Mouse (Mus musculus): Measurements from ENCODE around the gene Selenof. TPM values are rescaled to one million over a fixed set of nuclear protein-coding genes. Genes with fewer than 3 reads are reported as not detected.

Gene Selenof
- 314 and 354 TPM in 2 replicates for total RNA-seq (2014; fragmentation: Nextera tagmentation)
- total RNA-seq (2017) = 662 and 687 TPM in 2 replicates
- 19.9 TPM in 2 replicates for polyA plus RNA-seq (2012)

DNA sequence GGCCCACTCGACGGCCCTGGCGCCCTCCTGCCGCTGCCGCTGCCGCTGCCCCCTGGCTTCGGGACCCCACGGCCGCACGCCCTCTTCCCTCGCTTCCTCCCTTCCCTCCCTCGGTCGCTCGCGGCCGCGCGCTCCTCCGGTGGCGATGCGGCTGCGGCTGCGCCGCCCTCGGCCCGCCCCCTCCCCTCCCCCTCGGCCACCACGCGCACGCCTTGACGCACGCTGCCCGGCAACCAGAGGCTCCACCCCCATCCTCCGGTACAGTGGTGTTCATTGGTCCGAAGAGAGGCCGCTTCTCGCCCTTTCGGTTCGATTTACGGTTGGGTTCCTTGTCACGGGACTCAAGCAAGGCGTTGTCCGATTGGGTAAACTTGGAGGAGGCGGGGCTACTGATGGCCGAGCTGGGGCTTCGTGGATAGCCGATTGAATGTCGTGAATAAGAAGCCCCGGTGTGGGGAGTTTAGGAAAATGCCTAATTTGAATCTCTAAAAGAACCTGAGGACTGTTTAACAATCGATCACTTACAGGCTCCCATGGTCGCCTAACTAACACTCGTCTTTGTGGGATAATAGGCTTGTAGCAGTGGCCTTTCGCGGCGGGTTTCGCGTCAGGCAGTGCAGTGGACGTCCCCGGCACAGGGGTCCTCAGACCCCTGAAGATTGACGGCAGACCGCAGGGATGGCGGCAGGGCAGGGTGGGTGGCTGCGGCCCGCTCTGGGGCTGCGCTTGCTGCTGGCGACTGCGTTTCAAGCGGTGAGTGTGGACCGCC lies at the start of gene Selenof, which contains the start of gene Hs2st1:
TSS of gene Selenof (plus strand) at position 258 of the 769 bp plus-strand sequence.
TSS of gene Hs2st1 (minus strand) at position 135 of the 769 bp plus-strand sequence.
- no peak for TF ChIP-seq CTCF (IDR thresholded peaks at IDR 0.05; ENCODE audit: low read depth, low read length)
- TF ChIP-seq GATA1 (IDR thresholded peaks at IDR 0.05; ENCODE audit: borderline replicate concordance, low read length) = no peak
- TF ChIP-seq TAL1 (conservative IDR thresholded peaks at IDR 0.05; ENCODE audit: low read depth, low read length) = no peak
- TF ChIP-seq GATA2 (IDR thresholded peaks at IDR 0.05; ENCODE audit: borderline replicate concordance, low read depth, low read length) = no peak
- no peak for TF ChIP-seq POLR2AphosphoS5 (IDR thresholded peaks at IDR 0.05; ENCODE audit: insufficient replicate concordance, low read depth, low read length)
- peaks cover 55% of the 10 kb centered on the region for H3K4me1 ChIP-seq (ENCODE audit: insufficient read depth, low read depth, low read length)
- H3K36me3 ChIP-seq (replicated peaks) = peaks cover 33% of the 10 kb centered on the region
- DNase-seq (ENCODE audit: low spot score) (peak; percentile 96), ATAC-seq (ENCODE audit: extremely low read depth, insufficient number of reproducible peaks, low FRiP score, poor library complexity, severe bottlenecking) (peak; percentile 97)
- H3K27me3 ChIP-seq (ENCODE audit: insufficient read depth, low read length) = no peaks in the 10 kb centered on the region
- peak within 1 kb of the TSS; percentile 95 for H3K4me3 ChIP-seq (ENCODE audit: low read depth, low read length)
- H3K9me3 ChIP-seq (replicated peaks) = no peaks in the 10 kb centered on the region

DNA sequence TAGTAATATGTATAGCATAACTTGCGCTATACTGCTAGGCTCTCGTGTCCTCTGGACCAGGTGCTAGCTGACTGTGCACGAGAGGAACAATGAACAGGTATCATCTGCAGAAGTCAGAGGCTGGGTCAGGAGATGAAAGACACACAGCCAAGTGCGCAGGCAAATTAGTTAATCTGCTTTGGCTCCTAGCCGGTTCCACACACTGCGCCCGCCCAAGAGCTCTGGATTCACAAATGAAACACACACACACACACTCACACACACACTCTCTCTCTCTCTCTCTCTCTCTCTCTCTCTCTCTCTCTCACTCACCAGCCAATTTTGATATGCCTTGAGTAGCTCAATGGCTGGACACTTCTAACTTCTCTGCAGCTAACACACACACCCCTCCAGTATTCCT lies 42.2 kb upstream of the Selenof start:
- ATAC-seq (ENCODE audit: extremely low read depth, insufficient number of reproducible peaks, low FRiP score, poor library complexity, severe bottlenecking) (no peak), DNase-seq (ENCODE audit: low spot score) (no peak)
- H3K36me3 ChIP-seq (replicated peaks) = peaks cover 30% of the 10 kb centered on the region
- no peak for TF ChIP-seq CTCF (IDR thresholded peaks at IDR 0.05; ENCODE audit: low read depth, low read length)
- no peak for TF ChIP-seq GATA2 (IDR thresholded peaks at IDR 0.05; ENCODE audit: borderline replicate concordance, low read depth, low read length)
- TF ChIP-seq GATA1 (IDR thresholded peaks at IDR 0.05; ENCODE audit: borderline replicate concordance, low read length) = no peak
- no peaks in the 10 kb centered on the region for H3K9me3 ChIP-seq (replicated peaks)
- peaks cover 15% of the 10 kb centered on the region; the same call in 1 of the 2 replicates for H3K4me1 ChIP-seq (ENCODE audit: insufficient read depth, low read depth, low read length)
- no peak overlapping the region for H3K4me3 ChIP-seq (ENCODE audit: low read depth, low read length)
- no peaks in the 10 kb centered on the region for H3K27me3 ChIP-seq (ENCODE audit: insufficient read depth, low read length)

- no peaks in the 10 kb centered on the region for H3K9me3 ChIP-seq (replicated peaks)
- H3K27me3 ChIP-seq (ENCODE audit: insufficient read depth, low read length) = no peaks in the 10 kb centered on the region
- H3K36me3 ChIP-seq (replicated peaks) = peaks cover 21% of the 10 kb centered on the region
- no peak overlapping the region for H3K4me3 ChIP-seq (ENCODE audit: low read depth, low read length)
- TF ChIP-seq GATA1 (IDR thresholded peaks at IDR 0.05; ENCODE audit: borderline replicate concordance, low read length) (no peak), CTCF (IDR thresholded peaks at IDR 0.05; ENCODE audit: low read depth, low read length) (no peak), GATA2 (IDR thresholded peaks at IDR 0.05; ENCODE audit: borderline replicate concordance, low read depth, low read length) (no peak), TAL1 (conservative IDR thresholded peaks at IDR 0.05; ENCODE audit: low read depth, low read length) (no peak), POLR2AphosphoS5 (IDR thresholded peaks at IDR 0.05; ENCODE audit: insufficient replicate concordance, low read depth, low read length) (no peak)
- no peak for DNase-seq (ENCODE audit: low spot score)
- ATAC-seq (ENCODE audit: extremely low read depth, insufficient number of reproducible peaks, low FRiP score, poor library complexity, severe bottlenecking) = 0 out of 2 replicates have a peak, but pooled peaks have one; percentile 31
- H3K4me1 ChIP-seq (ENCODE audit: insufficient read depth, low read depth, low read length) = peaks cover 32% of the 10 kb centered on the region
Measured at GRCm38 (mm10) chr3:144531023-144531422, 39.1 kb upstream of the Selenof start.

DNA sequence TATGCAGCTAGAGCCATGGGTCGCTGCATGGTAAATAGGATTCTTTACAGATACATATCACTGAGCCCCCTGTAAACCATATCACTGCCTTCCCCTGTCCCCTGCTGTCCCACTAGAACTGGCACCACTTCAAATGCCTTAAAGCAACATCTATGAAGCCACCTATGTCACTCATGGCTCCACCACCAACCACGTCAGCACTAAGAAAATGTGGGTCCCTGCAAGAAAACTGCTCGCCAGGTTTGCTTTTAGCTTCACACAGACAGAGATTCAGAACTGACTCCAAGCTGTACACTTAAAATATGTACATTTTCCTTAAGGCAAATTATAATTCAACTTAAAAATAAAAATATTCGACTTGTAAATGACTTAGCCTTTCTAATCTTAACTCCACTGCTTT lies 35.0 kb upstream of the Selenof start:
- Histone ChIP-seq H3K4me3 (ENCODE audit: low read depth, low read length) (no peak overlapping the region), H3K4me1 (ENCODE audit: insufficient read depth, low read depth, low read length) (peaks cover 35% of the 10 kb centered on the region), H3K36me3 (replicated peaks) (peaks cover 26% of the 10 kb centered on the region), H3K9me3 (replicated peaks) (no peaks in the 10 kb centered on the region), H3K27me3 (ENCODE audit: insufficient read depth, low read length) (no peaks in the 10 kb centered on the region)
- no peak for ATAC-seq (ENCODE audit: extremely low read depth, insufficient number of reproducible peaks, low FRiP score, poor library complexity, severe bottlenecking)
- TF ChIP-seq GATA2 (IDR thresholded peaks at IDR 0.05; ENCODE audit: borderline replicate concordance, low read depth, low read length) = no peak
- TF ChIP-seq POLR2AphosphoS5 (IDR thresholded peaks at IDR 0.05; ENCODE audit: insufficient replicate concordance, low read depth, low read length) = no peak
- TF ChIP-seq CTCF (IDR thresholded peaks at IDR 0.05; ENCODE audit: low read depth, low read length) = no peak
- TF ChIP-seq TAL1 (conservative IDR thresholded peaks at IDR 0.05; ENCODE audit: low read depth, low read length) = no peak
- no peak for TF ChIP-seq GATA1 (IDR thresholded peaks at IDR 0.05; ENCODE audit: borderline replicate concordance, low read length)
- DNase-seq (ENCODE audit: low spot score) = no peak

GRCm38 (mm10) chr3:144537078-144537855 lies 32.8 kb upstream of the Selenof start:
- TF ChIP-seq CTCF (IDR thresholded peaks at IDR 0.05; ENCODE audit: low read depth, low read length) (no peak), POLR2AphosphoS5 (IDR thresholded peaks at IDR 0.05; ENCODE audit: insufficient replicate concordance, low read depth, low read length) (no peak), GATA1 (IDR thresholded peaks at IDR 0.05; ENCODE audit: borderline replicate concordance, low read length) (no peak), GATA2 (IDR thresholded peaks at IDR 0.05; ENCODE audit: borderline replicate concordance, low read depth, low read length) (no peak), TAL1 (conservative IDR thresholded peaks at IDR 0.05; ENCODE audit: low read depth, low read length) (no peak)
- DNase-seq (ENCODE audit: low spot score) (no peak), ATAC-seq (ENCODE audit: extremely low read depth, insufficient number of reproducible peaks, low FRiP score, poor library complexity, severe bottlenecking) (no peak)
- Histone ChIP-seq H3K27me3 (ENCODE audit: insufficient read depth, low read length) (no peaks in the 10 kb centered on the region), H3K9me3 (replicated peaks) (no peaks in the 10 kb centered on the region), H3K4me3 (ENCODE audit: low read depth, low read length) (no peak overlapping the region), H3K4me1 (ENCODE audit: insufficient read depth, low read depth, low read length) (peaks cover 35% of the 10 kb centered on the region), H3K36me3 (replicated peaks) (peaks cover 30% of the 10 kb centered on the region)

- Histone ChIP-seq H3K4me3 (ENCODE audit: low read depth, low read length) (no peak overlapping the region), H3K9me3 (replicated peaks) (no peaks in the 10 kb centered on the region), H3K4me1 (ENCODE audit: insufficient read depth, low read depth, low read length) (peaks cover 34% of the 10 kb centered on the region), H3K36me3 (replicated peaks) (peaks cover 27% of the 10 kb centered on the region), H3K27me3 (ENCODE audit: insufficient read depth, low read length) (no peaks in the 10 kb centered on the region)
- ATAC-seq (ENCODE audit: extremely low read depth, insufficient number of reproducible peaks, low FRiP score, poor library complexity, severe bottlenecking) = no peak
- DNase-seq (ENCODE audit: low spot score) = no peak
- TF ChIP-seq CTCF (IDR thresholded peaks at IDR 0.05; ENCODE audit: low read depth, low read length) = no peak
- no peak for TF ChIP-seq POLR2AphosphoS5 (IDR thresholded peaks at IDR 0.05; ENCODE audit: insufficient replicate concordance, low read depth, low read length)
- TF ChIP-seq GATA1 (IDR thresholded peaks at IDR 0.05; ENCODE audit: borderline replicate concordance, low read length) = no peak
- no peak for TF ChIP-seq GATA2 (IDR thresholded peaks at IDR 0.05; ENCODE audit: borderline replicate concordance, low read depth, low read length)
- TF ChIP-seq TAL1 (conservative IDR thresholded peaks at IDR 0.05; ENCODE audit: low read depth, low read length) = no peak
Measured at GRCm38 (mm10) chr3:144539051-144539450, 31.1 kb upstream of the Selenof start.
